Mouse (Mus musculus): ENCODE results near the gene Cntnap5a.

GRCm38 (mm10) chr1:116324505-116324904, 639.9 kb downstream of the Cntnap5a start:
- no peak for TF ChIP-seq CTCF (IDR thresholded peaks at IDR 0.05)
- no peak for TF ChIP-seq EP300 (IDR thresholded peaks at IDR 0.05)

All from lung, postnatal 0 days (tissue).